Mouse (Mus musculus): ENCODE measurements around the gene Fer1l4. TPM values are rescaled to one million over a fixed set of nuclear protein-coding genes. Genes with fewer than 3 reads are reported as not detected.

Gene Fer1l4
- polyA plus RNA-seq (2014; fragmentation: Nextera tagmentation; extraction: Ambion mirVana), result not detected in 2 replicates

DNA sequence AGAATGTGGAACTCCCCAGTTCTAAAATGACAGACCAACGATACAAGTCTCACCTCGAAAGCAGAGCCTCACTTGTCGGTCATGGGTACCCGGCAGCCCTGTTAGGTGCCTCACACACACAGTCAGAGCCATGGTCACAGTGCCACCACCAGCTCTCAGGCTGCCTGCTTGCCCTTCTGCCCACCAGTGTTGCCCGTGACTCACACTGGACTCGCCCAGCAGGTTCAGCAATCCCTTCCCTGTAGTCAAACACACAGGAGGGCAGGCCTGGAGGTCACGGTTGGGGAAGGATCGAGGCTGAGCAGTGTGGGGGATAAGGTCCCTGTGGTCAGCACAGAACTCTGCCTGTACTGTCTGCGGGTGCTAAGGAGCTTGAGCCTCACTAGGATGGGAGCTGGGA is at the start of gene Fer1l4:
TSS of gene Fer1l4 (minus strand) at position 132 of the 400 bp plus-strand sequence.
- Histone ChIP-seq H3K4me2 (ENCODE audit: low read depth, severe bottlenecking) (no peak within 1 kb of the TSS), H3K9me3 (ENCODE audit: control insufficient read depth, low read length) (no peaks in the 10 kb centered on the region), H3K9ac (ENCODE audit: low read length) (no peak within 1 kb of the TSS), H3K27ac (replicated peaks; ENCODE audit: low read depth, low read length) (no peak within 1 kb of the TSS), H3K36me3 (ENCODE audit: control insufficient read depth, insufficient read depth, low read length) (no peaks in the 10 kb centered on the region), H3K4me1 (ENCODE audit: control insufficient read depth, insufficient read depth, low read length) (no peaks in the 10 kb centered on the region), H3K27me3 (ENCODE audit: control insufficient read depth, insufficient read depth, low read length) (no peaks in the 10 kb centered on the region), H3K4me3 (ENCODE audit: low read depth, low read length) (no peak within 1 kb of the TSS)
- DNase-seq (ENCODE audit: low spot score) (no peak), ATAC-seq (ENCODE audit: insufficient number of reproducible peaks, low FRiP score, low TSS enrichment, low read depth) (no peak)
- WGBS, result 83% methylated on average over 9 of the region's 9 CpGs

GRCm38 (mm10) chr2:156091926-156092325 is 39.2 kb upstream of the Fer1l4 start:
- Histone ChIP-seq H3K4me1 (ENCODE audit: control insufficient read depth, insufficient read depth, low read length) (no peaks in the 10 kb centered on the region), H3K4me2 (ENCODE audit: low read depth, severe bottlenecking) (no peak overlapping the region), H3K9ac (ENCODE audit: low read length) (no peak overlapping the region), H3K9me3 (ENCODE audit: control insufficient read depth, low read length) (no peaks in the 10 kb centered on the region), H3K27ac (replicated peaks; ENCODE audit: low read depth, low read length) (no peak overlapping the region), H3K36me3 (ENCODE audit: control insufficient read depth, insufficient read depth, low read length) (peaks cover 8% of the 10 kb centered on the region; the same call in 1 of the 2 replicates), H3K4me3 (ENCODE audit: low read depth, low read length) (no peak overlapping the region), H3K27me3 (ENCODE audit: control insufficient read depth, insufficient read depth, low read length) (no peaks in the 10 kb centered on the region)
- WGBS, result 85% methylated on average over 5 of the region's 5 CpGs
- no peak for DNase-seq (ENCODE audit: low spot score)
- ATAC-seq (ENCODE audit: insufficient number of reproducible peaks, low FRiP score, low TSS enrichment, low read depth), result no peak

DNA sequence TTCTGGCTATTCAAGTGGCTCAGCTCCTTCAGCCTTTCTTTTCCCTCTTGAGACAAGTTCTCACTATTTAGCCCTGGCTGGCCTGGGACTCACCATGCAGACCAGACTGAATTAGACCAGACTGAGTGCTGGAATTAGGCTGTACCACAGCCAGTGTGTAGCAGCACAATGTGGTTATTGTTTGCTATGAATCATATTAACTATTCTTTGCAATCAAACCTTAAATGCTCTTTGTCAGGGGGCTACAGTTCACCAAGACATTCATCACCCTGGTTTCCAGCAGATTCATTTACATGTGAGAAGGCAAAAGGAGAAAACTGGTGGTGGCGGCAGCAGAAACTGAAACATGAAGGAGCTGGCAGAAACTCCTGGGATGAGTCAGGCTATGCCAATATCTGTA is 37.1 kb upstream of the Fer1l4 start:
- no peak for DNase-seq (ENCODE audit: low spot score)
- no peaks in the 10 kb centered on the region for H3K4me1 ChIP-seq (ENCODE audit: control insufficient read depth, insufficient read depth, low read length)
- H3K9ac ChIP-seq (ENCODE audit: low read length), result no peak overlapping the region
- no peak overlapping the region for H3K27ac ChIP-seq (replicated peaks; ENCODE audit: low read depth, low read length)
- H3K36me3 ChIP-seq (ENCODE audit: control insufficient read depth, insufficient read depth, low read length), result no peaks in the 10 kb centered on the region; the same call in 1 of the 2 replicates
- no peak for ATAC-seq (ENCODE audit: insufficient number of reproducible peaks, low FRiP score, low TSS enrichment, low read depth)
- no peaks in the 10 kb centered on the region for H3K27me3 ChIP-seq (ENCODE audit: control insufficient read depth, insufficient read depth, low read length)
- H3K4me3 ChIP-seq (ENCODE audit: low read depth, low read length), result no peak overlapping the region
- 97% methylated on average over 1 of the region's 1 CpGs for WGBS
- no peaks in the 10 kb centered on the region for H3K9me3 ChIP-seq (ENCODE audit: control insufficient read depth, low read length)
- no peak overlapping the region for H3K4me2 ChIP-seq (ENCODE audit: low read depth, severe bottlenecking)

- Histone ChIP-seq H3K9ac (ENCODE audit: low read length) (no peak overlapping the region), H3K27me3 (ENCODE audit: control insufficient read depth, insufficient read depth, low read length) (no peaks in the 10 kb centered on the region), H3K4me2 (ENCODE audit: low read depth, severe bottlenecking) (no peak overlapping the region), H3K9me3 (ENCODE audit: control insufficient read depth, low read length) (no peaks in the 10 kb centered on the region), H3K4me3 (ENCODE audit: low read depth, low read length) (no peak overlapping the region), H3K4me1 (ENCODE audit: control insufficient read depth, insufficient read depth, low read length) (no peaks in the 10 kb centered on the region), H3K36me3 (ENCODE audit: control insufficient read depth, insufficient read depth, low read length) (no peaks in the 10 kb centered on the region), H3K27ac (replicated peaks; ENCODE audit: low read depth, low read length) (no peak overlapping the region)
- DNase-seq (ENCODE audit: low spot score), result no peak
- ATAC-seq (ENCODE audit: insufficient number of reproducible peaks, low FRiP score, low TSS enrichment, low read depth), result no peak
- 90% methylated on average over 7 of the region's 7 CpGs for WGBS
Observed at GRCm38 (mm10) chr2:156087391-156088110, 34.8 kb upstream of the Fer1l4 start.

- WGBS, result 94% methylated on average over 3 of the region's 3 CpGs
- Histone ChIP-seq H3K36me3 (ENCODE audit: control insufficient read depth, insufficient read depth, low read length) (no peaks in the 10 kb centered on the region; the same call in 1 of the 2 replicates), H3K9me3 (ENCODE audit: control insufficient read depth, low read length) (no peaks in the 10 kb centered on the region), H3K9ac (ENCODE audit: low read length) (no peak overlapping the region), H3K27ac (replicated peaks; ENCODE audit: low read depth, low read length) (no peak overlapping the region), H3K4me3 (ENCODE audit: low read depth, low read length) (no peak overlapping the region), H3K27me3 (ENCODE audit: control insufficient read depth, insufficient read depth, low read length) (no peaks in the 10 kb centered on the region), H3K4me2 (ENCODE audit: low read depth, severe bottlenecking) (no peak overlapping the region), H3K4me1 (ENCODE audit: control insufficient read depth, insufficient read depth, low read length) (no peaks in the 10 kb centered on the region; the same call in 1 of the 2 replicates)
- ATAC-seq (ENCODE audit: insufficient number of reproducible peaks, low FRiP score, low TSS enrichment, low read depth) (no peak), DNase-seq (ENCODE audit: low spot score) (no peak)
Observed at GRCm38 (mm10) chr2:156084541-156084940, 31.8 kb upstream of the Fer1l4 start.

GRCm38 (mm10) chr2:156080391-156080790 is 27.6 kb upstream of the Fer1l4 start:
- WGBS, result 90% methylated on average over 7 of the region's 7 CpGs
- no peak overlapping the region for H3K4me3 ChIP-seq (ENCODE audit: low read depth, low read length)
- no peak overlapping the region for H3K4me2 ChIP-seq (ENCODE audit: low read depth, severe bottlenecking)
- DNase-seq (ENCODE audit: low spot score), result no peak
- H3K27ac ChIP-seq (replicated peaks; ENCODE audit: low read depth, low read length), result no peak overlapping the region
- H3K4me1 ChIP-seq (ENCODE audit: control insufficient read depth, insufficient read depth, low read length), result no peaks in the 10 kb centered on the region; the same call in 1 of the 2 replicates
- no peaks in the 10 kb centered on the region for H3K9me3 ChIP-seq (ENCODE audit: control insufficient read depth, low read length)
- H3K36me3 ChIP-seq (ENCODE audit: control insufficient read depth, insufficient read depth, low read length), result peaks cover 15% of the 10 kb centered on the region
- H3K9ac ChIP-seq (ENCODE audit: low read length), result no peak overlapping the region
- ATAC-seq (ENCODE audit: insufficient number of reproducible peaks, low FRiP score, low TSS enrichment, low read depth), result no peak
- H3K27me3 ChIP-seq (ENCODE audit: control insufficient read depth, insufficient read depth, low read length), result no peaks in the 10 kb centered on the region

DNA sequence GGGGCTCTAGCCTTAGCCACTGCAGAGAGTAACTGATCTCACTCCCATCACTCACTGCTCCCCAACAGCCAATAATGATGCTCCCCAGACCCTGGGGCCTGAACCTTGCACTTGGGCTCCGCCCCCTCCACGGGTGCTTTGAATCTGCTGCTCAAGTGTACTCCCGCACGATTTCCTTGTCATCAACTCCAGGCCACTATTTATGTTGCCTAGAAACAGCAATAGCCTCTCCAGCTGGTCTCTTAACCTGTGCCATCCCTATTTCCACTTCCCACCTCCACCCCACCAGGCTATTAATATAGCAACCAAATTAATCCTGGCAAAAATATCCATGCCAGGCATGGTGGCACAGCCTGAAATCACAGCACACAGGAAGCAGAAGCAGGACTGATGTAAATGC is 26.9 kb upstream of the Fer1l4 start:
- Histone ChIP-seq H3K9ac (ENCODE audit: low read length) (no peak overlapping the region), H3K9me3 (ENCODE audit: control insufficient read depth, low read length) (no peaks in the 10 kb centered on the region), H3K4me1 (ENCODE audit: control insufficient read depth, insufficient read depth, low read length) (no peaks in the 10 kb centered on the region; the same call in 1 of the 2 replicates), H3K4me3 (ENCODE audit: low read depth, low read length) (no peak overlapping the region), H3K36me3 (ENCODE audit: control insufficient read depth, insufficient read depth, low read length) (peaks cover 17% of the 10 kb centered on the region), H3K4me2 (ENCODE audit: low read depth, severe bottlenecking) (no peak overlapping the region), H3K27ac (replicated peaks; ENCODE audit: low read depth, low read length) (no peak overlapping the region), H3K27me3 (ENCODE audit: control insufficient read depth, insufficient read depth, low read length) (no peaks in the 10 kb centered on the region)
- DNase-seq (ENCODE audit: low spot score) (no peak), ATAC-seq (ENCODE audit: insufficient number of reproducible peaks, low FRiP score, low TSS enrichment, low read depth) (no peak)
- 55% methylated on average over 4 of the region's 4 CpGs for WGBS

- Histone ChIP-seq H3K36me3 (ENCODE audit: control insufficient read depth, insufficient read depth, low read length) (peaks cover 20% of the 10 kb centered on the region), H3K9ac (ENCODE audit: low read length) (no peak overlapping the region), H3K4me3 (ENCODE audit: low read depth, low read length) (no peak overlapping the region), H3K4me2 (ENCODE audit: low read depth, severe bottlenecking) (no peak overlapping the region), H3K4me1 (ENCODE audit: control insufficient read depth, insufficient read depth, low read length) (no peaks in the 10 kb centered on the region; the same call in 1 of the 2 replicates), H3K9me3 (ENCODE audit: control insufficient read depth, low read length) (no peaks in the 10 kb centered on the region), H3K27me3 (ENCODE audit: control insufficient read depth, insufficient read depth, low read length) (no peaks in the 10 kb centered on the region), H3K27ac (replicated peaks; ENCODE audit: low read depth, low read length) (no peak overlapping the region)
- ATAC-seq (ENCODE audit: insufficient number of reproducible peaks, low FRiP score, low TSS enrichment, low read depth), result no peak
- 91% methylated on average over 8 of the region's 8 CpGs for WGBS
- DNase-seq (ENCODE audit: low spot score), result no peak
Observed at GRCm38 (mm10) chr2:156079183-156079560, 26.4 kb upstream of the Fer1l4 start.
